Mouse (Mus musculus) NIH3T3 (cell line): ENCODE measurements around the gene Camk2g.
A peak's percentile ranks its signal among the peaks of the same experiment; 100 is the strongest.

Source experiments
- DNase-seq: peaks from one replicate; pipeline ENCODE4 v3.0.0-alpha.2; 2012; ENCODE audit warnings: low read depth

Camk2g gene

GRCm38 (mm10) chr14:20784708-20785107 is 9.2 kb downstream of the Camk2g start:
- no peak for DNase-seq

- DNase-seq = no peak
Observed at GRCm38 (mm10) chr14:20783526-20783925, 10.4 kb downstream of the Camk2g start.

GRCm38 (mm10) chr14:20782860-20783259 is 11.0 kb downstream of the Camk2g start:
- no peak for DNase-seq

- peak; percentile 43 for DNase-seq
Observed at GRCm38 (mm10) chr14:20780217-20780616, 13.7 kb downstream of the Camk2g start.

GRCm38 (mm10) chr14:20778496-20778895 is 15.4 kb downstream of the Camk2g start:
- no peak for DNase-seq

- DNase-seq = no peak
Observed at GRCm38 (mm10) chr14:20775661-20776060, 18.2 kb downstream of the Camk2g start.

GRCm38 (mm10) chr14:20773410-20773809 is 20.5 kb downstream of the Camk2g start:
- no peak for DNase-seq

- no peak for DNase-seq
Observed at GRCm38 (mm10) chr14:20772808-20773207, 21.1 kb downstream of the Camk2g start.

GRCm38 (mm10) chr14:20771941-20772340 is 21.9 kb downstream of the Camk2g start:
- DNase-seq = peak; percentile 17

GRCm38 (mm10) chr14:20768581-20768980 is 25.3 kb downstream of the Camk2g start:
- DNase-seq = peak; percentile 90

- DNase-seq = no peak
Observed at GRCm38 (mm10) chr14:20767936-20768335, 26.0 kb downstream of the Camk2g start.

- DNase-seq = peak; percentile 98
Observed at GRCm38 (mm10) chr14:20765642-20766258, 28.1 kb downstream of the Camk2g start.

GRCm38 (mm10) chr14:20764942-20765341 is 28.9 kb downstream of the Camk2g start:
- DNase-seq = no peak

GRCm38 (mm10) chr14:20758768-20759435 is 35.0 kb downstream of the Camk2g start:
- DNase-seq = no peak

GRCm38 (mm10) chr14:20757370-20757907 is 36.4 kb downstream of the Camk2g start:
- DNase-seq = no peak

GRCm38 (mm10) chr14:20753792-20754191 is 40.1 kb downstream of the Camk2g start:
- DNase-seq = no peak

- DNase-seq = no peak
Observed at GRCm38 (mm10) chr14:20750503-20750902, 43.4 kb downstream of the Camk2g start.

- DNase-seq = no peak
Observed at GRCm38 (mm10) chr14:20749494-20750051, 44.3 kb downstream of the Camk2g start.

GRCm38 (mm10) chr14:20748388-20748787 is 45.5 kb downstream of the Camk2g start:
- no peak for DNase-seq

GRCm38 (mm10) chr14:20746935-20747334 is 47.0 kb downstream of the Camk2g start:
- no peak for DNase-seq

GRCm38 (mm10) chr14:20743614-20744013 is 50.3 kb downstream of the Camk2g start:
- no peak for DNase-seq

- DNase-seq = no peak
Observed at GRCm38 (mm10) chr14:20741301-20741700, 52.6 kb downstream of the Camk2g start.

GRCm38 (mm10) chr14:20738511-20738910 is 55.4 kb downstream of the Camk2g start:
- DNase-seq = no peak
